Mouse (Mus musculus) stomach, embryonic 14.5 days (tissue): ENCODE results near the gene Triap1. TPM values are rescaled to one million over a fixed set of nuclear protein-coding genes. Genes with fewer than 3 reads are reported as not detected.

Experiments used
- ATAC-seq: fragments of 200-750 bp; cut with Nextera tagmentation; 2 replicates; pipeline ENCODE4 v1.8.0; 2017; ENCODE audit warnings: low read depth, moderate TSS enrichment; ENCODE audit not compliant: insufficient number of reproducible peaks, insufficient read depth, low FRiP score
- H3K27ac ChIP-seq: fragments of 300-500 bp; sonication (generic); 2 replicates; pipeline ENCODE4 v1.5.1; 2014; ENCODE audit warnings: mild to moderate bottlenecking, low read length, moderate library complexity, mixed read lengths
- H3K27me3 ChIP-seq: fragments of 300-500 bp; sonication (generic); 2 replicates; pipeline ENCODE4 v1.6.1; 2014; ENCODE audit warnings: low read length, control low read depth, mixed read lengths; ENCODE audit not compliant: control insufficient read depth, insufficient read depth
- H3K36me3 ChIP-seq: fragments of 300-500 bp; sonication (generic); 2 replicates; pipeline ENCODE4 v1.6.1; 2014; ENCODE audit warnings: mild to moderate bottlenecking, control low read depth, low read length, moderate library complexity, mixed read lengths; ENCODE audit not compliant: control insufficient read depth, insufficient read depth
- H3K4me1 ChIP-seq: fragments of 300-500 bp; sonication (generic); 2 replicates; pipeline ENCODE4 v1.6.1; 2014; ENCODE audit warnings: low read length, control low read depth, mixed read lengths; ENCODE audit not compliant: control insufficient read depth, insufficient read depth
- H3K4me2 ChIP-seq: fragments of 300-500 bp; sonication (generic); replicated peaks from 2 replicates; pipeline ENCODE4 v1.6.1; 2014; ENCODE audit warnings: low read depth, low read length, control low read depth
- H3K4me3 ChIP-seq: fragments of 300-500 bp; sonication (generic); 2 replicates; pipeline ENCODE4 v1.5.1; 2014; ENCODE audit warnings: low read depth, low read length, control low read depth
- H3K9ac ChIP-seq: fragments of 300-500 bp; sonication (generic); replicated peaks from 2 replicates; pipeline ENCODE4 v1.6.1; 2014; ENCODE audit warnings: low read depth, mild to moderate bottlenecking, control low read depth, low read length, moderate library complexity, mixed read lengths
- H3K9me3 ChIP-seq: fragments of 300-500 bp; sonication (generic); 2 replicates; pipeline ENCODE4 v1.6.1; 2016; ENCODE audit warnings: low read depth, low read length, control low read depth; ENCODE audit not compliant: control insufficient read depth
- WGBS: fragments of 180-500 bp; shearing (Covaris S2); extraction: QIAGEN DNeasy Blood & Tissue Kit; methylation state at CpG from one replicate; pipeline ENCODE4 v1.1.7; 2014; 5-methylcytosine and 5-hydroxymethylcytosine counted together
- polyA plus RNA-seq: library from polyadenylated mRNA; unstranded; fragments of >200 nt; fragmentation: Nextera tagmentation; extraction: Ambion mirVana; gene quantifications from 2 replicates; pipeline ENCODE4 v1.2.1, GENCODE M21; 2014

Triap1 gene
- polyA plus RNA-seq, 1 experiment from 2014 or later: 61.3 TPM

DNA sequence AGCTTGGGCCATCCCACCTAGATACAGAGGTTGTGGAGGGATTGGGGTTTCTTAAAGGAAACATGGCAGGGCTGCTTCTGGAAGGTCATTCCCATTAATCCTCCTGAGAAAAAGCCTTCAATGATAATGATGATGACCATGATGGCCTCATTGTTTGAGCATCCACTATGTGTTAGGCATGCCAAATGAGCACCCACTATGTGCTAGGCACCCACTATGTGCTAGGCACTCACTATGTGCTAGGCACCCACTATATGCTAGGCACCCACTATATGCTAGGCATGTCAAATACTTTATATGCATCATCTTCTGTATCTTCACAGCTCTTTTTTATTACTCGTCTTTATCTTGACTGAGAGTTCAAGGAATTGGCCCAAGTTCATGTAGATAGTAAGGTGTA lies 51.9 kb downstream of the Triap1 start:
- no peak overlapping the region for H3K27ac ChIP-seq
- H3K36me3 ChIP-seq: no peaks in the 10 kb centered on the region
- ATAC-seq: no peak
- no peaks in the 10 kb centered on the region for H3K27me3 ChIP-seq
- 88% methylated on average over 1 of the region's 1 CpGs for WGBS
- H3K4me1 ChIP-seq: peaks cover 5% of the 10 kb centered on the region; the same call in 1 of the 2 replicates
- H3K9me3 ChIP-seq: no peaks in the 10 kb centered on the region
- H3K9ac ChIP-seq: no peak overlapping the region
- no peak overlapping the region for H3K4me2 ChIP-seq
- H3K4me3 ChIP-seq: no peak overlapping the region

Other genes with a start within 250 kb of the Triap1 start
- gene Gm10401, start 242.9 kb upstream of the Triap1 start, polyA plus RNA-seq: 51.7 and 54.7 TPM in 2 replicates
- 38.5 and 39.9 TPM in 2 replicates for gene Acads, start 221.9 kb upstream of the Triap1 start, polyA plus RNA-seq
- gene Unc119b, start 206.2 kb upstream of the Triap1 start, polyA plus RNA-seq: 26.3 and 27.3 TPM in 2 replicates
- gene Mlec, start 183.0 kb upstream of the Triap1 start, polyA plus RNA-seq: 52.6 and 61.3 TPM in 2 replicates
- gene Cabp1, start 146.8 kb upstream of the Triap1 start, polyA plus RNA-seq: 1.00 and 1.5 TPM in 2 replicates
- 93.1 and 97.7 TPM in 2 replicates for gene Pop5, start 105.4 kb upstream of the Triap1 start, polyA plus RNA-seq
- gene Rnf10, start 68.3 kb upstream of the Triap1 start, polyA plus RNA-seq: 62.6 and 66.5 TPM in 2 replicates
- gene Coq5, start 61.6 kb upstream of the Triap1 start, polyA plus RNA-seq: 40.0 and 45.4 TPM in 2 replicates
- gene Dynll1, start 40.2 kb upstream of the Triap1 start, polyA plus RNA-seq: 1,629 and 1,647 TPM in 2 replicates
- 218 and 229 TPM in 2 replicates for gene Srsf9, start 14.0 kb upstream of the Triap1 start, polyA plus RNA-seq
- gene Gatc, start within 50 bp of the Triap1 start, polyA plus RNA-seq: 36.0 and 37.0 TPM in 2 replicates
- gene Cox6a1, start 7.8 kb downstream of the Triap1 start, polyA plus RNA-seq: 898 and 932 TPM in 2 replicates
- gene Msi1, start 88.4 kb downstream of the Triap1 start, polyA plus RNA-seq: 15.7 and 17.2 TPM in 2 replicates
- 16.7 and 20.2 TPM in 2 replicates for gene Pla2g1b, start 125.0 kb downstream of the Triap1 start, polyA plus RNA-seq
- 20.9 and 23.5 TPM in 2 replicates for gene Sirt4, start 143.5 kb downstream of the Triap1 start, polyA plus RNA-seq
- gene Pxn, start 165.5 kb downstream of the Triap1 start, polyA plus RNA-seq: 15.9 and 17.7 TPM in 2 replicates
- gene Rplp0, start 218.2 kb downstream of the Triap1 start, polyA plus RNA-seq: 1,866 and 1,880 TPM in 2 replicates
- gene Gcn1l1, start 224.0 kb downstream of the Triap1 start, polyA plus RNA-seq: 42.3 TPM in 2 replicates